Mouse (Mus musculus) cortical plate, adult 2 months (tissue): ENCODE measurements at regions not wholly inside any gene's neighbourhood (a gene's known extent, or its start where the extent isn't known, plus 50 kb on each side); places are given as distances from the start of the nearest gene placed in this dataset.

ENCODE experiments used
- CTCF ChIP-seq: fragments of 200-500 bp; IDR thresholded peaks from 2 replicates; pipeline ENCODE4 v1.5.1; 2011; ENCODE audit warnings: mild to moderate bottlenecking, control low read depth, low read length; ENCODE audit not compliant: insufficient read depth; ENCODE audit errors: extremely low read depth
- POLR2A ChIP-seq: fragments of 200-500 bp; IDR thresholded peaks from 2 replicates; pipeline ENCODE4 v1.6.1; 2011; ENCODE audit warnings: mild to moderate bottlenecking, low read length, control low read depth; ENCODE audit not compliant: insufficient read depth; ENCODE audit errors: extremely low read depth

DNA sequence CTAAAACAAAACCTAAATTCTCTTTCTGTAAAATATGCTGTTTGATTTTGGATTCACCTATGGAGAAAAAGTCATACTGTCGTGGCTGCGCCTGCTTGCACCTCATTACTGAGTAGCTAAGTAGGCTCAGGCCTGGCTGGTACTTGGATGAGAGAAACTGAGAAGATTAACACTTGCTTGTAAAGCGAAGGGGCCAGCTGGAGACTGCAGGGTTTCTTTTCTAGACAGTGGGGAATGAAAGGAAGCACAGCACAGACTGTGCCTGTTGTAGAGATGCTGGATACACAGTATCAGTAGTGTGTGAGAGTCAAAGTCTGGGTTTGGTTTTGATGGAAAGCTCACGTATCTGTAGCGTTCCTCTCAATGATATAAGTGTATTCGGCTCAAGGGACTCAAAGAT, 123.5 kb downstream of the Ackr3 start:
- TF ChIP-seq CTCF (no peak), POLR2A (no peak)
